Mouse (Mus musculus) liver, embryonic 16.5 days (tissue): ENCODE results near the gene Plppr1. TPM values are rescaled to one million over a fixed set of nuclear protein-coding genes. Genes with fewer than 3 reads are reported as not detected.

Experiments used
- ATAC-seq: fragments of 200-750 bp; cut with Nextera tagmentation; 2 replicates; pipeline ENCODE4 v1.8.0; 2017; ENCODE audit warnings: low read depth, mild to moderate bottlenecking, moderate number of reproducible peaks, moderate library complexity
- H3K27ac ChIP-seq: fragments of 300-500 bp; sonication (generic); 2 replicates; pipeline ENCODE4 v1.5.1; 2014; ENCODE audit warnings: mild to moderate bottlenecking, low read length
- H3K27me3 ChIP-seq: fragments of 300-500 bp; sonication (generic); 2 replicates; pipeline ENCODE4 v1.6.1; 2014; ENCODE audit warnings: low read depth, low read length, mixed read lengths; ENCODE audit not compliant: control insufficient read depth, insufficient read depth
- H3K36me3 ChIP-seq: fragments of 300-500 bp; sonication (generic); 2 replicates; pipeline ENCODE4 v1.6.1; 2014; ENCODE audit warnings: mild to moderate bottlenecking; ENCODE audit not compliant: control insufficient read depth, insufficient read depth
- H3K4me1 ChIP-seq: fragments of 300-500 bp; sonication (generic); 2 replicates; pipeline ENCODE4 v1.6.1; 2014; ENCODE audit warnings: low read depth, low read length, mixed read lengths; ENCODE audit not compliant: control insufficient read depth
- H3K4me2 ChIP-seq: fragments of 300-500 bp; sonication (generic); 2 replicates; pipeline ENCODE4 v1.6.1; 2014; ENCODE audit warnings: low read depth, low read length, mixed read lengths
- H3K4me3 ChIP-seq: fragments of 300-500 bp; sonication (generic); 2 replicates; pipeline ENCODE4 v1.5.1; 2014; ENCODE audit warnings: low read depth, mild to moderate bottlenecking, low read length
- H3K9ac ChIP-seq: fragments of 300-500 bp; sonication (generic); 2 replicates; pipeline ENCODE4 v1.6.1; 2014; ENCODE audit warnings: low read depth, low read length
- H3K9me3 ChIP-seq: fragments of 300-500 bp; sonication (generic); replicated peaks from 2 replicates; pipeline ENCODE4 v1.6.1; 2016; ENCODE audit warnings: low read length; ENCODE audit not compliant: control insufficient read depth
- WGBS: fragments of 180-500 bp; shearing (Covaris S2); extraction: QIAGEN DNeasy Blood & Tissue Kit; methylation state at CpG from one replicate; pipeline ENCODE4 v1.1.7; 2014; ENCODE audit not compliant: insufficient replicate concordance; 5-methylcytosine and 5-hydroxymethylcytosine counted together
- polyA plus RNA-seq: library from polyadenylated mRNA; unstranded; fragments of >200 nt; fragmentation: Nextera tagmentation; extraction: Ambion mirVana; gene quantifications from 2 replicates; pipeline ENCODE4 v1.2.1, GENCODE M21; 2015

Plppr1 gene
- polyA plus RNA-seq, 1 experiment from 2014 or later = 0.96 TPM

DNA sequence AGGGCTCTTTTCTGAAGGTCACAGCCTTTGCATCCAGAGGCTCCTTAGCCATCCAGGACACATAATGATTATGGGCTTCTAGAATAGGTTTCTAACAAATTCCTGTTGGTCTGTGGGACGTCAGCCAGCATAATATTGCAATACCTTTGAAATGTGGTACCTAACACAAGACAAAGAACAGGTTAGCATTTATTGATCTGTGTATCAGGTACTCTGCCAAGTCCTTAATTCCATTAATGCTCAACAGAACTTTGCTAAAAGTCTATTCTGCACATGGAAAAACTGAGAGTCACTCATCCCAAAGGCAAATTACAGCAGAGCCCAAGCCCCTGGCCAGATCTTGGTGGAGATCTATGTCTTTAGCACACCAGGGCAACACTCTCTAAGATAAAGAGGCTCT is 97.7 kb downstream of the Plppr1 start:
- ATAC-seq = no peak
- Histone ChIP-seq H3K27me3 (no peaks in the 10 kb centered on the region), H3K4me3 (no peak overlapping the region), H3K4me2 (no peak overlapping the region), H3K36me3 (no peaks in the 10 kb centered on the region), H3K4me1 (no peaks in the 10 kb centered on the region), H3K9ac (no peak overlapping the region), H3K9me3 (no peaks in the 10 kb centered on the region), H3K27ac (no peak overlapping the region)
- 26% methylated on average over 1 of the region's 1 CpGs for WGBS

DNA sequence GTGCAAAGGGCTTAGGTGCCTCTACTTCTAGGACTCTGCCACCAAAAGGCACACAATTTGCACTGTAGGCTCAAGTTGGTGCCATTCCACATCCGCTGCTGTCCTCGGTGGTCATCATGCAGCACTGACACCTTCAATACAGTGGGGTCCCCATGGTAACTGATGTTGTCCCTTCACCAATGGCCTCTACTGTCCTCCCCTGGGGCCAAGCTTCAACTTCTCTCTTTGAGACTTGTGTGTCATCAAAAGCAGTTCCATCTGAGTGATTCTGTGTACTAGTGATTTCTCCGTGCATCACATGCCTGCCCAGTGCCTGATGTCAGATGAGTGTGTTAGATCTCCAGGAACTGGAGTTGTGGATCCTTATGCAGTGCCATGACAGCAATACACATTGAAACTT is 104.2 kb downstream of the Plppr1 start:
- WGBS = 71% methylated on average over 3 of the region's 3 CpGs
- Histone ChIP-seq H3K27me3 (no peaks in the 10 kb centered on the region), H3K4me2 (no peak overlapping the region), H3K9ac (no peak overlapping the region), H3K4me3 (no peak overlapping the region), H3K36me3 (no peaks in the 10 kb centered on the region), H3K9me3 (no peaks in the 10 kb centered on the region), H3K4me1 (no peaks in the 10 kb centered on the region), H3K27ac (no peak overlapping the region)
- ATAC-seq = no peak

DNA sequence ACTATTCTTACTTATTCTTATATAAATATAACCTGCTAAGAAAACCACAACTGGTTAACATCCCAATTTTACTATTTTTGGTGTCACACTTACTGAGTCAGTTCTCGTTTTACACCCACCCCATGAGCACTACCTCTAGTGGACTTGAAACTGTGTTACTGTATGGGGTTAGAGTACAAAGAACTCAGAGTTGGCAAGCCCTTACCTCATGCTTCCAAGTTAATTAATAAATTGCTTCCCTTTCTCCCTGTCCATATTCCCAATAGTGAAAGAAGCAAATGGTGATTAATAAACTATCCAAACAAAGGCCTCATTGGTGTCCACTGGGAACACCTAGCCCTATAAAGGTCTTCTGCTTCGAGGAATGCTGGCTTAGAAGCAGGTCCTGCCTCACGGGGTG is 107.3 kb downstream of the Plppr1 start:
- peak; percentile 41; the same call in 1 of the 2 replicates for ATAC-seq
- no peak overlapping the region for H3K27ac ChIP-seq
- H3K4me3 ChIP-seq = no peak overlapping the region
- no peak overlapping the region for H3K4me2 ChIP-seq
- H3K4me1 ChIP-seq = no peaks in the 10 kb centered on the region
- no peaks in the 10 kb centered on the region for H3K36me3 ChIP-seq
- no peaks in the 10 kb centered on the region for H3K27me3 ChIP-seq
- 51% methylated on average over 3 of the region's 3 CpGs for WGBS
- no peaks in the 10 kb centered on the region for H3K9me3 ChIP-seq
- H3K9ac ChIP-seq = no peak overlapping the region

DNA sequence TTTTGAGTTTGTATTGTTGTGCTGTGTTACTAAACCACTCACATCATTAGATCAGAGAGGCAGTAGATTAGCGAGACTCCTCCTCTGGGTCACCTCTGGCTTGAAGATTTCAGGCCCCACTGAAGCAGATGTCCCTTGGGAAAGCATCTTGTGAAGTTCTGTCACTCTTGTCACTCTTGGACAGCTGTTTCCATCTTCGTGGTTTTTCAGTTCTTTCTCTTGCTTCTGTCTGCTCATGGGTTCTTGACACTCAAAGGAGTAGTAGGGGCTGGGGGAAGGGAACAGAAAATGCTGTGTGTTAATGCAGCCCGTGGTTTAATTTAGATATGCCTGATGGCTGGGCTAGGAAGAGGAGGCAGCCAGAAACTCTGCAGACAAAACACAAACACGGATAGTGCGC is 108.0 kb downstream of the Plppr1 start:
- Histone ChIP-seq H3K36me3 (no peaks in the 10 kb centered on the region), H3K27me3 (no peaks in the 10 kb centered on the region), H3K4me2 (no peak overlapping the region), H3K27ac (no peak overlapping the region), H3K9ac (no peak overlapping the region), H3K4me3 (no peak overlapping the region), H3K9me3 (no peaks in the 10 kb centered on the region), H3K4me1 (no peaks in the 10 kb centered on the region)
- ATAC-seq = no peak
- 51% methylated on average over 5 of the region's 5 CpGs for WGBS

DNA sequence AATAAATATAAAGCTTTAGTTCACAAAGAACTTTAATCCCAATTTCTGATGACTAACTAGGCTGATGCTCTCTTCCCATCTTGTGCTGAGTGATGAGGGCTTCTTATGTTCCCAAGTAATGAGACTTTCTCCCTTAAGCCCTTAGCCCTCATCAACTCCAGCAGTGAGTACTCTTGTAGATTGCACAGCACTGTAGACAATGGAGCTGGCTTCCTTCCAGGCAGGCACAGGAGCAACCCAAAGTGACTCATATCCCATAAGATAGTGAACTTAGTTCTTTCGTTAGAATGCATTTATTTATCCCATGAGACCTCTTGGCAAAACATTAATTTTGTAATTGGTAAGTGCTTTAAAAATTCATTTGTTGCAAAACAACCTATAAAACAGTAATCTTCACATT is 110.4 kb downstream of the Plppr1 start:
- H3K4me2 ChIP-seq = no peak overlapping the region
- 53% methylated on average over 1 of the region's 1 CpGs for WGBS
- H3K4me1 ChIP-seq = no peaks in the 10 kb centered on the region
- H3K4me3 ChIP-seq = no peak overlapping the region
- H3K9ac ChIP-seq = no peak overlapping the region
- ATAC-seq = no peak
- no peaks in the 10 kb centered on the region for H3K9me3 ChIP-seq
- no peaks in the 10 kb centered on the region for H3K27me3 ChIP-seq
- no peak overlapping the region for H3K27ac ChIP-seq
- H3K36me3 ChIP-seq = no peaks in the 10 kb centered on the region

DNA sequence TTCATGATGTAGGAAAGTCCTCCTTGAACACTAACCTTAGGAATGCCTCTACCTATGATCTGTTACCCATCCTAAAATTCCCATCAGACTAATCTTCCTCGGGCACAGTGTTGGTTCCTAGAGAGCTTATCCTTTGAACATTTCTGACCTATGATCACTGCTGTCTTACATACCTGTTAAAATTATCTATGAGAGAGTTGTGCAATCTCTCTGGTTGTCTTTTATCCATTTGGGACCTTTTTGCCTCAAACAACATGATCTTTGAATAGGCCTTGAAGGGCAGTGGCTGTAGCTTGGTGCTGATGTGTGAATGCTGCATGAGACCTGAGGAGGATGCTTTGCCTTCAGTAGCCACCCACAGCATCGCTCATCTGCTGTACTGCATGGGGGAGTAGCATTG is 119.0 kb downstream of the Plppr1 start:
- Histone ChIP-seq H3K9ac (no peak overlapping the region), H3K4me3 (no peak overlapping the region), H3K27me3 (no peaks in the 10 kb centered on the region), H3K4me2 (no peak overlapping the region), H3K27ac (no peak overlapping the region), H3K9me3 (no peaks in the 10 kb centered on the region), H3K36me3 (no peaks in the 10 kb centered on the region), H3K4me1 (no peaks in the 10 kb centered on the region; the same call in 1 of the 2 replicates)
- WGBS = 54% methylated on average over 2 of the region's 2 CpGs
- no peak for ATAC-seq

DNA sequence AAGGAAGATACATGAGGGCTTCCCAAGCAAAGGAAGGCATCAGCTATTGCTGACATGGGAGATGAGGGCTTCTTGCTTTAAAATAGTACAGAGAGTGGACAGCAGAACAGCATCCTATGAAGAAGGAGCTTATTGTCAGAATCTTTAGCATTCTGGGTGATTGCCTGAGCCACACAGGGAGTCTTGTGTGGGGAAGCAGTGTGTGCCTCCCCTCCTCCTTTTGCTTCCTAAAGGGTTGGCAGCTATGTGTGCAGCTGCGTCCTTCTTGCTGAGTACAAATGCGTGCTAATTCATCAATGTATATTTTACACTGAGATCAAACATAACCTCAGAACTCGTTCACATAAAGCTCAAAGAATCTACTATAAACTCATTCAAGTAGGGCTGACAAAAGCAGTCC is 119.8 kb downstream of the Plppr1 start:
- no peak overlapping the region for H3K4me2 ChIP-seq
- no peaks in the 10 kb centered on the region; the same call in 1 of the 2 replicates for H3K4me1 ChIP-seq
- H3K9me3 ChIP-seq = no peaks in the 10 kb centered on the region
- no peak for ATAC-seq
- H3K27ac ChIP-seq = no peak overlapping the region
- H3K9ac ChIP-seq = no peak overlapping the region
- no peak overlapping the region for H3K4me3 ChIP-seq
- H3K36me3 ChIP-seq = no peaks in the 10 kb centered on the region
- no peaks in the 10 kb centered on the region for H3K27me3 ChIP-seq
- 51% methylated on average over 3 of the region's 3 CpGs for WGBS

DNA sequence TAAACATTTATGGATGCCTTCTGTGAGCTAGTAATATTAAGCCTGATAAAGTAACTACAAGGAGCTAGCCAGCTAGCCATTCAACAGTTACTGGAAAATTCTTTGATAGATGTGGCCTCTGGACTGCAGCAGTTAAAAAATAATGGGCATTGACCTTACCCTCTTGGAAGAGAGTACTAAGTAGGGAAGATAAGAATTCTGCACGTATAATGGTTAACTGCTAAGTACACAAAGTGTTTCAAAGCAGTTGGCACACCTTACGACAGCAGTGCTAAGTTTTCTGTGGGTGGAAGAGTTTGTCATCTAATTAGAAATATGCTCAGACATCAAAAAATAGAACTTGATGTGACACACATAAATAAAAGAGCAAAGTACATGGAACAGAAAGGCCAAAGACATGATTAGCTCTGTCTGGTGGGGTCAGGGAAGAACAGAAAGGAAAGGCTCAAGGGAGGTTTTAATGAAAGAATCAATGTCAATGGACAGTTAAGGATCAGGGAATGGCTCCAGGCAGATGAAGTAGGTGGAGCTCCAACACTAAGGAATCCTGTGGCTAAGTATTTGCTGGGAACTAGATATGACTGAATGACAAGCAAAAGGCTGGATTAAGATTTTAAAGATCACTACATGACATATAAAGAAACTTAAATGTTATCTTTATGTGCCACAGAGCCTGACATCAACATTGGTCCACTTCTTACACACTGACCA is 120.6 kb downstream of the Plppr1 start:
- H3K4me2 ChIP-seq = no peak overlapping the region
- no peaks in the 10 kb centered on the region; the same call in 1 of the 2 replicates for H3K4me1 ChIP-seq
- H3K36me3 ChIP-seq = no peaks in the 10 kb centered on the region
- no peaks in the 10 kb centered on the region for H3K9me3 ChIP-seq
- no peak overlapping the region for H3K4me3 ChIP-seq
- H3K27ac ChIP-seq = no peak overlapping the region
- H3K9ac ChIP-seq = no peak overlapping the region
- no peaks in the 10 kb centered on the region for H3K27me3 ChIP-seq
- WGBS = 45% methylated on average over 2 of the region's 2 CpGs
- peak; percentile 71 for ATAC-seq

DNA sequence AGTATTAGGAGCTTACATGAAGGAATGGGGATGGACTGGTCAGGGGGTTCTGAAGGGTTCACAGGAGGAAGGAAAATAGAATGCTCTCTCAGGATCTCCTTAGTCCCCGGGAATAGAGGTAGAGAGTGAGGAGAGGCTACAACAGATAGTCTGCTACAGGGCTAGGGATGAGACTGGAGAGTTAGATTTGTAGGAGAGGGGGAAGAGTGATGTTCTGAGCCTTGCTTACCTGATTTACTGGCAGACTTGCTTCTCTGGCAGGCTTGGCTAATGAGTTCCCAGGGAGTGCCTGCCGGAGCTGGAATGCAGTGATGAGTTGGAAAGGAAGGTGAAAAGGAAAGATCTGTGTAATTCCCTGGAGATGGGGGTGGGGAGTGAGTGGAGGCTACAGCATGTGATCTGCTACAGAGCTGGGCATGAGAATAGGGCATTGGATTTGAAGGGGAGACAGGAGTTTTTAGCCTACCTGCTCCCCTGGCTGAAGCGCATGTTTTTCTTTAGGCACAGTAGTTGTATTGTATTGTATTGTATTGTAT is 131.0 kb downstream of the Plppr1 start:
- H3K4me1 ChIP-seq = no peaks in the 10 kb centered on the region
- no peak overlapping the region for H3K9ac ChIP-seq
- WGBS = 65% methylated on average over 3 of the region's 3 CpGs
- H3K36me3 ChIP-seq = no peaks in the 10 kb centered on the region
- H3K27ac ChIP-seq = no peak overlapping the region
- no peak for ATAC-seq
- H3K4me2 ChIP-seq = no peak overlapping the region
- H3K27me3 ChIP-seq = no peaks in the 10 kb centered on the region
- no peak overlapping the region for H3K4me3 ChIP-seq
- no peaks in the 10 kb centered on the region for H3K9me3 ChIP-seq
